Mouse (Mus musculus) lung, postnatal 0 days (tissue): ENCODE measurements around the gene Foxk1.

ENCODE experiments used
- CTCF ChIP-seq: IDR thresholded peaks from 2 replicates; pipeline ENCODE4 v1.5.1; 2016; ENCODE audit warnings: antibody characterized with exemption, mild to moderate bottlenecking
- EP300 ChIP-seq: IDR thresholded peaks from 2 replicates; pipeline ENCODE4 v1.6.1; 2016; ENCODE audit warnings: antibody characterized with exemption, mild to moderate bottlenecking, control low read depth

- TF ChIP-seq EP300 = no peak
- no peak for TF ChIP-seq CTCF
These were observed 92.0 kb downstream of the Foxk1 start for GRCm38 (mm10) chr5:142493307-142493706.
